Mouse (Mus musculus) hindbrain, embryonic 16.5 days (tissue): ENCODE measurements around the gene Rhbdd2. TPM values are rescaled to one million over a fixed set of nuclear protein-coding genes. Genes with fewer than 3 reads are reported as not detected.

Experiments used
- ATAC-seq: fragments of 200-750 bp; cut with Nextera tagmentation; 2 replicates; pipeline ENCODE4 v1.8.0; 2017; ENCODE audit warnings: moderate TSS enrichment, moderate library complexity
- H3K27ac ChIP-seq: fragments of 300-500 bp; sonication (generic); 2 replicates; pipeline ENCODE4 v1.5.1; 2014; ENCODE audit warnings: low read depth, mild to moderate bottlenecking, control low read depth, low read length, moderate library complexity
- H3K27me3 ChIP-seq: fragments of 300-500 bp; sonication (generic); replicated peaks from 2 replicates; pipeline ENCODE4 v1.6.1; 2014; ENCODE audit warnings: low read length; ENCODE audit not compliant: control insufficient read depth, insufficient read depth
- H3K36me3 ChIP-seq: fragments of 300-500 bp; sonication (generic); 2 replicates; pipeline ENCODE4 v1.6.1; 2014; ENCODE audit warnings: mild to moderate bottlenecking, low read length, moderate library complexity, mixed read lengths; ENCODE audit not compliant: control insufficient read depth, insufficient read depth
- H3K4me1 ChIP-seq: fragments of 300-500 bp; sonication (generic); 2 replicates; pipeline ENCODE4 v1.6.1; 2014; ENCODE audit warnings: low read depth, low read length; ENCODE audit not compliant: control insufficient read depth, insufficient read depth
- H3K4me2 ChIP-seq: fragments of 300-500 bp; sonication (generic); 2 replicates; pipeline ENCODE4 v1.6.1; 2014; ENCODE audit warnings: mild to moderate bottlenecking, low read length, control low read depth, moderate library complexity
- H3K4me3 ChIP-seq: fragments of 300-500 bp; sonication (generic); 2 replicates; pipeline ENCODE4 v1.5.1; 2014; ENCODE audit warnings: mild to moderate bottlenecking, low read length, control low read depth, moderate library complexity
- H3K9ac ChIP-seq: fragments of 300-500 bp; sonication (generic); 2 replicates; pipeline ENCODE4 v1.6.1; 2014; ENCODE audit warnings: low read depth, mild to moderate bottlenecking, control low read depth, low read length, moderate library complexity
- H3K9me3 ChIP-seq: fragments of 300-500 bp; sonication (generic); 2 replicates; pipeline ENCODE4 v1.6.1; 2014; ENCODE audit warnings: mild to moderate bottlenecking, low read length, moderate library complexity; ENCODE audit not compliant: control insufficient read depth
- WGBS: fragments of 180-500 bp; shearing (Covaris S2); extraction: QIAGEN DNeasy Blood & Tissue Kit; methylation state at CpG from one replicate; pipeline ENCODE4 v1.1.7; 2014; 5-methylcytosine and 5-hydroxymethylcytosine counted together
- polyA plus RNA-seq: library from polyadenylated mRNA; unstranded; fragments of >200 nt; fragmentation: Nextera tagmentation; extraction: Ambion mirVana; gene quantifications from 2 replicates; pipeline ENCODE4 v1.2.1, GENCODE M21; 2015

Gene Rhbdd2
- polyA plus RNA-seq, 1 experiment from 2014 or later: 98.5 TPM

DNA sequence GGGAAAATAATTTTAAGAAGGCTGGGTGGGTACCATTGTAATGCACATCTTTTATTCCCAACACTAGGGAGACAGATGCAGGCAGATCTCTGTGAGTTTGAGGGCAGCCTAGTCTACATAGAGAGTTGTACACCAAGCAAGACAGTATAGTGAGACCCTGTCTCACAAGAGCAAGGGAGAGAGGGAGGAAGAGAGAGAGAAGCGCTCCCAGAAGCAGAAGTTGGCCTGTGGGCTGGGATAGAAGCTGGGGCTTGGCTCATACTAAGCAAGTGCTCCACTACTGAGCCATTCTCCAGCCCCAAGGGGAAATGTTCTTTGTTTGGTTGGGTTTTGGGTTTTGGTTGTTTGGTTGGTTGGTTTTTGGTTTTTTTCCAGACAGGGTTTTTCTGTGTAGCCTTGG, 8.6 kb downstream of the Rhbdd2 start:
- 86% methylated on average over 1 of the region's 1 CpGs for WGBS

DNA sequence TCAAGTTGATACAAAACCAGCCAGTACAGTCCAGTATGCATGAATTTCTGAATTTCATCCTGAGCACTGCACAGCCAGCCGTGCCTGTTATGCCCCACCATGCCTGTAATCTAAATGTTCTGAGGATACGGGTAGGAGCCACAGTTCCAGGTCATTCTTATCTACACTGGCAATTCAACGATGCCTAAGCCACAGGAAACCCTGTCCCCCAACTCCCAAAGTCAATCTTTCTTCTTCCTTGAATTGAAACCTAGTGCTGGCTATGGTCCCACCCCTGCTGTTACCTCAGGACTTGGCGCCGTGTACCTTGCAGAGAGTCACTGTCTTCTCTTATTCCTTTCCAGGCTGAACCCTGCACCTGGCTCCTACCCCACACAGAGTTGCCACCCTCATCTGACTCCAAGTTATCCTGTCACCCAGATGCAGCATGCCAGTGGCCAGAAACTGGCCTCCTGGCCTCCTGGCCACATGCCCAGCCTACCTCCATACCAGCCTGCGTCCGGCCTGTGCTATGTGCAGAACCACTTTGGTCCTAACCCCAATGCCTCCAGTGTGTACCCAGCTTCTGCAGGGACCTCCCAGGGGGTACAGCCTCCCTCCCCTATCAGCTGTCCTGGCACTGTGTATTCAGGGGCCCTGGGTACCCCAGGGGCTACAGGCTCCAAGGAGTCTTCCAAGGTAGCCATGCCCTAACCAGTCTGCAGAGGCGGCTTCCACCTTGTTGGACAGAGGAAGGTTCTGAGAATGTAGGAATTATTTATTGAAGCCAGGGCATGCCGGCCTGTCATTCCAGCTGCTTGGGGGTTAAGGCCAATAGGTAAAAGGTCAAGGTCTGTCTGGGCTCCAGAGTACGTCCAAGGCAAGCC, 10.5 kb downstream of the Rhbdd2 start:
- Histone ChIP-seq H3K27me3 (no peaks in the 10 kb centered on the region), H3K9ac (no peak overlapping the region), H3K27ac (no peak overlapping the region), H3K4me3 (no peak overlapping the region), H3K9me3 (no peaks in the 10 kb centered on the region), H3K4me1 (no peaks in the 10 kb centered on the region), H3K36me3 (peaks cover 13% of the 10 kb centered on the region), H3K4me2 (no peak overlapping the region)
- ATAC-seq: no peak
- WGBS: 80% methylated on average over 10 of the region's 10 CpGs

More for the DNA sequence above, 8.6 kb downstream of the Rhbdd2 start:
- no peaks in the 10 kb centered on the region for H3K9me3 ChIP-seq
- no peak overlapping the region for H3K9ac ChIP-seq
- H3K4me2 ChIP-seq: no peak overlapping the region
- H3K36me3 ChIP-seq: peaks cover 24% of the 10 kb centered on the region
- H3K4me3 ChIP-seq: no peak overlapping the region
- H3K4me1 ChIP-seq: no peaks in the 10 kb centered on the region
- H3K27me3 ChIP-seq: no peaks in the 10 kb centered on the region
- ATAC-seq: no peak
- H3K27ac ChIP-seq: no peak overlapping the region

DNA sequence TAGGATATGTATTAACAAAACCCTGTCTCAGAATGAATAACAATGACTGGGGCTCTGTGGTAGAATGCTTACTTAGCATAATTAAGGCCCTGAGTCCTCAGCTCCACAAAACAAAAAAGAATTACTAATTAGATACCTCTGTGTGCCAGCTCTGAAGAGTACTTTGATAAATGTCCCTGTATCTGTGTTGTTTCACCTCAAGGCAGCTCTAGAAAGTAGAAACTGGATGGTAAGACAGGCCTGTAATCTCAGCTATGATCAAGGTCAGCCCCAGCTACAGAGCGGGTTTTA, 11.1 kb downstream of the Rhbdd2 start:
- 93% methylated on average over 1 of the region's 1 CpGs for WGBS
- Histone ChIP-seq H3K4me1 (no peaks in the 10 kb centered on the region), H3K27me3 (no peaks in the 10 kb centered on the region), H3K36me3 (peaks cover 11% of the 10 kb centered on the region; the same call in 1 of the 2 replicates), H3K4me2 (no peak overlapping the region), H3K27ac (no peak overlapping the region), H3K9me3 (no peaks in the 10 kb centered on the region), H3K9ac (no peak overlapping the region), H3K4me3 (no peak overlapping the region)
- ATAC-seq: no peak

DNA sequence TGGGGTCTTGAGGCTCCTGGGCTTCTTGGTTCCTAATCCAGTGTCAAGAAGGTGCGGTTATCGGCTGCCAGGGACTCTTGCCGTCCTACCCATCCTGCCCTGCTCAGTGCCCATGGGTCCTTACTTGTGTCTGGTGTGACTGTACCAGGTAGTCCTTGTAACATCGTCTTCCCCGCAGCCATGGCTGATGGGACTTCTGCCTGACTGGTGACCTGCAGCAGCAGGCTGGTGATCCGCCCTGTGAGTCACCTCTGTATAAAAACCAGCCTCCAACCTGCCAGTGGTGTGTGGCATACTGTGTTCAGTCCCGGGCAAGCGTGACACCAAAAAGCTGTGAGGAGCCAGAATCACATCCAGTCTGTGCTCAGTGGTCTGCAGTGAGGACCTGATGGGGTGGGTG, 11.5 kb downstream of the Rhbdd2 start:
- H3K36me3 ChIP-seq: peaks cover 9% of the 10 kb centered on the region; the same call in 1 of the 2 replicates
- no peaks in the 10 kb centered on the region for H3K4me1 ChIP-seq
- no peaks in the 10 kb centered on the region for H3K27me3 ChIP-seq
- H3K4me3 ChIP-seq: no peak overlapping the region
- 96% methylated on average over 8 of the region's 8 CpGs for WGBS
- H3K9me3 ChIP-seq: no peaks in the 10 kb centered on the region
- no peak overlapping the region for H3K4me2 ChIP-seq
- ATAC-seq: no peak
- H3K9ac ChIP-seq: no peak overlapping the region
- no peak overlapping the region for H3K27ac ChIP-seq

DNA sequence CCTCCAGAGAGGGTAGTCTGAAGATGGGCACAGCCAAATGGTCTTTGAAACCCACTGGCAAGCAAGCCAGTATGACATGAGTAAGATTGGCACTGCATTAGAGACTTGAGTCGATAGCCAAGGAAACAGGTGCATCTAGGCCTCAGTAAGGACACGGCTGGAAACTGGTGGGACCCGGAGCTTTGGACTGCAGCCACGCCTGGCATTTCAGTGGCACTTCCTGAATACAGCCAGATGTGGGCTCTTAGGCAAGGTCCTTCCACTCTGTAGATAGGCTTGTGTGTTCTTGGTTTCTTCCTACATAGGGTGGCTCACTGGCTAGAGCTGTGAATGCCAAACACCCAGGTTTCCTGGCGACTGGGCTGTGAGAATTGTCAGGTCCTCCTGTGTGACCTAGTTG, 12.9 kb downstream of the Rhbdd2 start:
- no peak for ATAC-seq
- H3K9ac ChIP-seq: no peak overlapping the region
- WGBS: 74% methylated on average over 5 of the region's 5 CpGs
- H3K27me3 ChIP-seq: no peaks in the 10 kb centered on the region
- H3K36me3 ChIP-seq: 0 out of 2 replicates have a peak, but pooled peaks cover 6% of the 10 kb centered on the region
- H3K9me3 ChIP-seq: no peaks in the 10 kb centered on the region
- H3K4me1 ChIP-seq: no peaks in the 10 kb centered on the region
- H3K27ac ChIP-seq: no peak overlapping the region
- H3K4me2 ChIP-seq: no peak overlapping the region
- no peak overlapping the region for H3K4me3 ChIP-seq

DNA sequence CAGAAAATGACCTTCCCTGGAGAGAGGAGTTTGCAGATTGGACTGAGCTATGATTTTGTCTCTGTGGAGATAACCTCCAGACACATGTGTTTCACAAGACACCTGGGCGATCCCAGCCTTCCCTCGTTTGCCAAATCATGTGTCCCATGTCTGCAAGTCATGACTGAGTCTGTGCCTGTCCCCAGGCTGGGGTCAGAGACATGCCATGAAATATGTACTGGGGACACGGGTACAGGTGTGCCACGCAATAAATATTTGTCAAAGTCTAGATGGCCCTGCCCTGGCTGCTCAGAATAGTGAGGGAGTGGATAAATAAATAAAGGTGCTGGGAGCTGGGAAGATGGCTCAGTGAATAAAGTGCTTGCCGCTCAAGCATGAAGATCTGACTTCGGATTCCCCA, 13.6 kb downstream of the Rhbdd2 start:
- no peaks in the 10 kb centered on the region for H3K27me3 ChIP-seq
- H3K36me3 ChIP-seq: 0 out of 2 replicates have a peak, but pooled peaks cover 6% of the 10 kb centered on the region
- no peak for ATAC-seq
- no peak overlapping the region for H3K9ac ChIP-seq
- H3K27ac ChIP-seq: no peak overlapping the region
- no peak overlapping the region for H3K4me3 ChIP-seq
- no peak overlapping the region for H3K4me2 ChIP-seq
- H3K4me1 ChIP-seq: no peaks in the 10 kb centered on the region
- 85% methylated on average over 6 of the region's 6 CpGs for WGBS
- no peaks in the 10 kb centered on the region for H3K9me3 ChIP-seq

DNA sequence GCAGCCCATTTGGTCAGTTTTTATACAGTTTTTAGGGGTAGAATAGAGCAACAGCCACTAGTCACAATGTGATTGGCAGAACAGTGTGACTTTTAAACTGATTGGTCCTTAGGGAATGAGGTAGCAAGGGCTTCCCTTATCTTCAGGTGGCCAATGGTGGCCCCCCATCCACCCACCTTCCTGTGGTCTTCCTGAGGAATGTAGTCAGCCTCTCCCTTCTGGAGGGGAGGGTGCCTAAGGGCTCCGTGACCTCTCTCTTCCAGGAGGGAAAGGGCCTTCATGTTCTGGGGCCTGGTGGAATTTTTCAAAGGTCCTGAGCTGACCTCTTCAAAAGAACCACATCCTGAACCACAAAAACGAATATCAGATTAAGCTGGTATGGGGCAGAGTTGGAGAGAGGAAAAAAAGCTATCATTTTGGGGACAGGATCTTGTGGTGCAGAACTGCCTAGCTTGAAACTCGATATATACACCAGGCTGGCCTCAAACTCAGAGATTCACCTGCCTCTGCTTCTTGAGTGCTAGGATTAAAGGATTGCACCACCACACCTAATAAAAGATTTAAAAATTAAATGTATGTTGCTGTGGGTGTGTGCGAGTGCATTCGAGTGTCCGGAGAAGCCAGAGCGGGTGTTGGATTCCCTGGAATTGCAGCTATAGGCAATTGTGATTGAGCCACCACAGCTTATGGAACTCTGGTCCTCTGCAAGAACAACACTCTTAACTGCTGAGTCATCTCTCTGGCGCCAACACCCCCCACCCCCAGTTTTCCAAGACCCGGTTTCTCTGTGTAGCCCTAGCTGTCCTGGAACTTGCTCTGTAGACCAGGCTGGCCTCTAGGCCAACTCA, 16.3 kb downstream of the Rhbdd2 start:
- Histone ChIP-seq H3K9ac (no peak overlapping the region), H3K9me3 (no peaks in the 10 kb centered on the region), H3K36me3 (0 out of 2 replicates have a peak, but pooled peaks cover 2% of the 10 kb centered on the region), H3K4me2 (no peak overlapping the region), H3K4me3 (no peak overlapping the region), H3K27me3 (no peaks in the 10 kb centered on the region), H3K27ac (no peak overlapping the region), H3K4me1 (no peaks in the 10 kb centered on the region)
- ATAC-seq: no peak
- WGBS: 81% methylated on average over 9 of the region's 9 CpGs

DNA sequence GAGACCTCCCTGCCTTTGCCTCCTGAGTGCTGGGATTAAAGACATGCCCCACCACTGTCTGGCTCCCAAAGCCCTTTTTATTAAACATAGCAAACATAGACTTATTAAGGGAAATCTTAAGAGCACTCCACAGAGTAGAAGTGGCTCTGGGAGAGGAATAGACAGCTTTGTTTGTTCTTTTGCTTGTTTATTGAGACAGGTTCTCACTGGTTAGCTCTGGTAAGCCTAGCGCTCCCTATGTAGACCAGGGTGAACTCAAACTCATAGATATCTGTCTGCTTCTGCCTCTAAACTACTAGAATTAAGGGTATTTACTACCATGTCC, 16.9 kb downstream of the Rhbdd2 start:
- WGBS: 96% methylated on average over 1 of the region's 1 CpGs
- Histone ChIP-seq H3K9me3 (no peaks in the 10 kb centered on the region), H3K9ac (no peak overlapping the region), H3K4me3 (no peak overlapping the region), H3K27me3 (no peaks in the 10 kb centered on the region), H3K36me3 (no peaks in the 10 kb centered on the region), H3K27ac (no peak overlapping the region), H3K4me2 (no peak overlapping the region), H3K4me1 (no peaks in the 10 kb centered on the region)
- ATAC-seq: no peak

DNA sequence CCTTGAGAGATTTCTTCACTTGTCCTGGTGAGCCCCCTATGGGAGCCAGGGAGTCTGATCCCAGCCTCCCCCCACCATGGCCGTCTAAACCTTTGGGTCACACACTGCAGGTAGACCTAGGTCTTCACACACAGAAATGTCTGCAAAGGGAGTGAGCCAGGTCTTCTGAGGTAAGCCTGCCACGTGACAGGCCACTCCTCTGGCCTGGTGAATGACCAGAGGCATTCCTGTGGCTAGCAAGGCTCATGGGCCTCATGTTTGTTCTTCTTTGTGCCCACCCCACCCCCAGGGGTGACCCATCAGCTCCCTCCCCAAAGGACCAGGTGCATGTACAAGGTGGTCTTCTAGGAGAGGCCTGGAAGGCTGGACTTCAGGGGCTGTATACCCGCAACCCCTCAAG, 19.1 kb downstream of the Rhbdd2 start:
- Histone ChIP-seq H3K9me3 (peaks cover 3% of the 10 kb centered on the region; the same call in 1 of the 2 replicates), H3K4me2 (no peak overlapping the region), H3K9ac (no peak overlapping the region), H3K36me3 (no peaks in the 10 kb centered on the region), H3K4me1 (no peaks in the 10 kb centered on the region), H3K27me3 (no peaks in the 10 kb centered on the region), H3K27ac (no peak overlapping the region), H3K4me3 (no peak overlapping the region)
- WGBS: 84% methylated on average over 3 of the region's 3 CpGs
- no peak for ATAC-seq
